Mouse (Mus musculus) gastrocnemius, postnatal 36 days (tissue): ENCODE measurements at regions not wholly inside any gene's neighbourhood (a gene's known extent, or its start where the extent isn't known, plus 50 kb on each side); places are given as distances from the start of the nearest gene placed in this dataset.

Experiments
- DNase-seq, 2 experiments: peaks; one replicate each; pipeline ENCODE4 v3.0.0; 2022
- intact Hi-C: fragments of 180-260 bp; cut with DNase I; formaldehyde crosslinking; loops from one replicate; pipeline ENCODE4 v1.15.1; 2025

GRCm38 (mm10) chr8:113176591-113176990 lies 458.8 kb upstream of the Mon1b start:
- no peak for DNase-seq
- intact Hi-C loops: no loop called here

- DNase-seq: no peak
- intact Hi-C loops: no loop called here
Measured at GRCm38 (mm10) chr8:113183186-113183585, 452.2 kb upstream of the Mon1b start.

- intact Hi-C loops: no loop called here
- DNase-seq: no peak
Measured at GRCm38 (mm10) chr8:113190537-113190936, 444.9 kb upstream of the Mon1b start.

GRCm38 (mm10) chr8:113191537-113191936 lies 443.9 kb upstream of the Mon1b start:
- intact Hi-C loops: no loop called here
- no peak for DNase-seq
